ENCODE assay signal across 8 mouse cellular contexts in the genomic region with DNA sequence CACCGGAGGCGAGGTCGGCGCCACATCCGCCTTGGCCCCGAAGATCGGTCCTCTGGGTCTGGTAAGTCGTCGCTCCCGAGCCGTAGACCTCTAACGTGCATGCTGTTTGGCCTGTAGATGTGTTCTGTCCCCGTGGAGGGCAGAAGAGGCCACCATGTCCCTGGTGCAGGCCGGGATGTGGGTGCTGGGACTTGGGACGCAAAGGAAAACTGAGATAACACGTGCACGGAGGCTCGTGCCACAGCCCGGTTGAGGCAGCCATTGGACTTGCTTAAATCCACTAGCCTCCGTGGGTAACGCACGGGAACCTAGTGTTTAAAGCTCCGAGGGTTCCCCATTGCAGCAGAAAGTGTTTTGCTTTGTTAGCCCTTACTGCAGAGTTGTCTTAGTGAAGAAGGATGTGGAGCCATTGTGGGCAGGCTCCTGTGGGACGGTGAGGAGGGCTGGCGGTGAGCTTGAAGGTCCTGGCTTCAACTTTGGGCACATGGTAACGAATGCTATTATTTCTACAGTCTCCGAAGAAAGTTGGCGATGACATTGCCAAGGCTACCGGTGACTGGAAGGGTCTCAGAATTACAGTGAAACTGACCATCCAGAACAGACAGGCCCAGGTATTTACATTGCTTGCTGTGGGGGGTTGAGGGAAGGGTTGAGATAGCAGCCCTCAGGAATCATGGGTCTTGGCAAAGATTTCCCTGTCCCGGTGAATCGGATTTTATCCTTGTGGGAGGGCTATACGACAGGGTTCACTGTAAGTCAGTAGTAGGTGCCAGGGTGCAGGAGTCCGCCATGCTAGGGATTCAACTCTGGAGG. TPM values are rescaled to one million over a fixed set of nuclear protein-coding genes. Genes with fewer than 3 reads are reported as not detected.
DNase-seq lines count a peak whose midpoint lies in the region; ATAC-seq and TF ChIP-seq lines count a peak whose summit lies in the region.

No protein-coding gene starts in this region.

- no peak for DNase-seq in heart, adult 2 months
- DNase-seq in heart, postnatal 25 days (ENCODE audit: low spot score), result no peak
- DNase-seq in 3T3-L1 (ENCODE audit: low read depth, low spot score), result peak; percentile 47
- DNase-seq in brain, embryonic 14.5 days (ENCODE audit: low read depth), result peak; percentile 47
- DNase-seq in midbrain, embryonic 14.5 days, result peak; percentile 47
- DNase-seq in right cerebral cortex, postnatal 10 days (ENCODE audit: low spot score in 2 of 2), result no peak
- no peak for DNase-seq in thymus, postnatal 25 days

- peaks cover 5% of the 10 kb centered on the region for H3K4me1 ChIP-seq in heart, adult 2 months (ENCODE audit: control insufficient read depth, insufficient read depth, low read length)
- H3K4me1 ChIP-seq in hindbrain, embryonic 16.5 days (ENCODE audit: control insufficient read depth, insufficient read depth, low read depth, low read length), result peaks cover 21% of the 10 kb centered on the region
- peaks cover 21% of the 10 kb centered on the region for H3K4me1 ChIP-seq in midbrain, embryonic 14.5 days (ENCODE audit: control insufficient read depth, insufficient read depth, low read length)

- no peak for TF ChIP-seq CTCF in heart, adult 2 months (IDR thresholded peaks at IDR 0.05)
- TF ChIP-seq CTCF in brain, embryonic 14.5 days (IDR thresholded peaks at IDR 0.05; ENCODE audit: borderline replicate concordance, extremely low read depth, insufficient read depth, insufficient read length), result no peak

- intact Hi-C loops in heart, adult 2 months (cut with DNase I), result no loop called here
- intact Hi-C loops in heart, postnatal 25 days (cut with DNase I), result no loop called here

- no peak for ATAC-seq in hindbrain, embryonic 16.5 days
- ATAC-seq in midbrain, embryonic 14.5 days (ENCODE audit: low FRiP score, low TSS enrichment), result no peak

- TF ChIP-seq EP300 in heart, adult 2 months (IDR thresholded peaks at IDR 0.05; ENCODE audit: insufficient read depth, low read depth, low read length), result no peak

- no peaks in the 10 kb centered on the region for H3K9me3 ChIP-seq in hindbrain, embryonic 16.5 days (ENCODE audit: control insufficient read depth, low read length)
- H3K9me3 ChIP-seq in midbrain, embryonic 14.5 days (ENCODE audit: control insufficient read depth, low read length), result no peaks in the 10 kb centered on the region

- peak overlapping the region; percentile 75 for H3K4me3 ChIP-seq in heart, adult 2 months
- H3K4me3 ChIP-seq in hindbrain, embryonic 16.5 days (ENCODE audit: low read length), result peak overlapping the region; percentile 76
- H3K4me3 ChIP-seq in midbrain, embryonic 14.5 days (replicated peaks; ENCODE audit: low read depth, low read length), result peak overlapping the region; percentile 81

- H3K4me2 ChIP-seq in hindbrain, embryonic 16.5 days (ENCODE audit: low read length), result peak overlapping the region; percentile 78
- H3K4me2 ChIP-seq in midbrain, embryonic 14.5 days (ENCODE audit: low read length), result peak overlapping the region; percentile 98

- H3K79me2 ChIP-seq in heart, adult 2 months (replicated peaks; ENCODE audit: control insufficient read depth, insufficient read depth, low read length), result no peaks in the 10 kb centered on the region

- H3K36me3 ChIP-seq in heart, adult 2 months (ENCODE audit: control insufficient read depth, insufficient read depth, low read length), result no peaks in the 10 kb centered on the region
- H3K36me3 ChIP-seq in hindbrain, embryonic 16.5 days (ENCODE audit: control insufficient read depth, insufficient read depth, low read length), result peaks cover 7% of the 10 kb centered on the region; the same call in 1 of the 2 replicates
- H3K36me3 ChIP-seq in midbrain, embryonic 14.5 days (ENCODE audit: control insufficient read depth, insufficient read depth, low read length), result peaks cover 33% of the 10 kb centered on the region

- H3K27me3 ChIP-seq in heart, adult 2 months (ENCODE audit: control insufficient read depth, insufficient read depth, low read length), result no peaks in the 10 kb centered on the region
- H3K27me3 ChIP-seq in hindbrain, embryonic 16.5 days (replicated peaks; ENCODE audit: control insufficient read depth, insufficient read depth, low read length), result no peaks in the 10 kb centered on the region
- no peaks in the 10 kb centered on the region for H3K27me3 ChIP-seq in midbrain, embryonic 14.5 days (ENCODE audit: control insufficient read depth, insufficient read depth, low read length)

- TF ChIP-seq POLR2A in heart, adult 2 months (IDR thresholded peaks at IDR 0.05; ENCODE audit: insufficient read depth, low read depth, low read length), result no peak
- TF ChIP-seq POLR2A in brain, embryonic 14.5 days (IDR thresholded peaks at IDR 0.05; ENCODE audit: borderline replicate concordance, extremely low read depth, insufficient read depth, insufficient read length, poor library complexity, severe bottlenecking), result no peak

- H3K27ac ChIP-seq in heart, adult 2 months, result peak overlapping the region; percentile 55
- peak overlapping the region; percentile 75 for H3K27ac ChIP-seq in hindbrain, embryonic 16.5 days (ENCODE audit: low read depth, low read length)
- H3K27ac ChIP-seq in midbrain, embryonic 14.5 days (replicated peaks; ENCODE audit: low read depth, low read length), result peak overlapping the region; percentile 76

- 4% methylated on average over 33 of the region's 33 CpGs for WGBS in heart, adult 2 months
- under 1% methylated on average over 33 of the region's 33 CpGs for WGBS in hindbrain, embryonic 16.5 days
- WGBS in midbrain, embryonic 14.5 days, result under 1% methylated on average over 33 of the region's 33 CpGs

- peak overlapping the region; percentile 71 for H3K9ac ChIP-seq in heart, adult 2 months (ENCODE audit: low read depth, low read length)
- peak overlapping the region; percentile 88 for H3K9ac ChIP-seq in hindbrain, embryonic 16.5 days (ENCODE audit: low read depth, low read length)
- peak overlapping the region; percentile 81 for H3K9ac ChIP-seq in midbrain, embryonic 14.5 days (replicated peaks; ENCODE audit: low read length)

RNA-seq across cellular contexts. Expression of a gene that starts 0.9 kb away (rescaled TPM):
- total RNA-seq in heart, adult 2 months (2021), result 10 to 100 TPM; 12.6 to 16.3 TPM
- polyA plus RNA-seq in heart, adult 2 months (2012; rRNA removed), result 11.4 and 14.8 TPM in 2 replicates
- 10 to 100 TPM; 12.4 to 16.4 TPM for total RNA-seq in heart, postnatal 25 days (2021)
- polyA plus RNA-seq in brain, embryonic 14.5 days (2012; rRNA removed), result 28.4 and 31.8 TPM in 2 replicates
- polyA plus RNA-seq in hindbrain, embryonic 16.5 days (2015; fragmentation: Nextera tagmentation; extraction: Ambion mirVana), result 24.5 and 28.3 TPM in 2 replicates
- polyA plus RNA-seq in midbrain, embryonic 14.5 days (2014; fragmentation: Nextera tagmentation; extraction: Ambion mirVana), result 19.8 and 20.2 TPM in 2 replicates

RNA-seq across cellular contexts. Expression of a gene that starts 0.9 kb away (rescaled TPM):
- total RNA-seq in heart, adult 2 months (2021), result 10 to 100 TPM; 60.6 to 64.0 TPM
- polyA plus RNA-seq in heart, adult 2 months (2012; rRNA removed), result 150 and 174 TPM in 2 replicates
- 10 to 100 TPM; 54.8 to 58.8 TPM for total RNA-seq in heart, postnatal 25 days (2021)
- polyA plus RNA-seq in brain, embryonic 14.5 days (2012; rRNA removed), result 554 and 748 TPM in 2 replicates
- 78.7 and 85.4 TPM in 2 replicates for polyA plus RNA-seq in hindbrain, embryonic 16.5 days (2015; fragmentation: Nextera tagmentation; extraction: Ambion mirVana)
- polyA plus RNA-seq in midbrain, embryonic 14.5 days (2014; fragmentation: Nextera tagmentation; extraction: Ambion mirVana), result 105 and 110 TPM in 2 replicates

RNA-seq across cellular contexts. Expression of a gene that starts 19.6 kb away (rescaled TPM):
- 10 to 100 TPM; 12.8 to 16.6 TPM for total RNA-seq in heart, adult 2 months (2021)
- 25.2 and 35.7 TPM in 2 replicates for polyA plus RNA-seq in heart, adult 2 months (2012; rRNA removed)
- 10 to 100 TPM; 14.6 to 16.0 TPM for total RNA-seq in heart, postnatal 25 days (2021)
- polyA plus RNA-seq in brain, embryonic 14.5 days (2012; rRNA removed), result 26.9 and 40.6 TPM in 2 replicates
- 23.2 and 26.0 TPM in 2 replicates for polyA plus RNA-seq in hindbrain, embryonic 16.5 days (2015; fragmentation: Nextera tagmentation; extraction: Ambion mirVana)
- polyA plus RNA-seq in midbrain, embryonic 14.5 days (2014; fragmentation: Nextera tagmentation; extraction: Ambion mirVana), result 16.0 and 18.2 TPM in 2 replicates

Comparison
In these comparisons a context has a peak if more than half of its experiments do, and no peak if none do; other contexts are left out.
1. DNase-seq: peak in 3T3-L1 (single experiment), brain, embryonic 14.5 days (single experiment) and midbrain, embryonic 14.5 days (single experiment); none in heart, adult 2 months (0 of 2), heart, postnatal 25 days (single experiment), right cerebral cortex, postnatal 10 days (0 of 2) and thymus, postnatal 25 days (single experiment).
2. Peak in every context shown above with its lines, with median percentiles within 50 percentile points of each other: H3K27ac ChIP-seq, H3K4me3 ChIP-seq and H3K9ac ChIP-seq.